Mouse (Mus musculus) cortical plate, adult 2 months (tissue): ENCODE data around the gene Nfic. TPM values are rescaled to one million over a fixed set of nuclear protein-coding genes. Genes with fewer than 3 reads are reported as not detected.
A peak's percentile ranks its signal among the peaks of the same experiment; 100 is the strongest.

Experiments used
- H3K27ac ChIP-seq: fragments of 200-500 bp; 2 replicates; pipeline ENCODE4 v1.5.1; 2012; ENCODE audit warnings: low read length, control low read depth, inconsistent platforms; ENCODE audit not compliant: insufficient read depth
- H3K4me1 ChIP-seq: fragments of 200-500 bp; 2 replicates; pipeline ENCODE4 v1.6.1; 2011; ENCODE audit warnings: low read length; ENCODE audit not compliant: control insufficient read depth, insufficient read depth
- H3K4me3 ChIP-seq: fragments of 200-500 bp; 2 replicates; pipeline ENCODE4 v1.5.1; 2011; ENCODE audit warnings: mild to moderate bottlenecking, low read length, control low read depth; ENCODE audit not compliant: insufficient read depth
- CTCF ChIP-seq: fragments of 200-500 bp; IDR thresholded peaks from 2 replicates; pipeline ENCODE4 v1.5.1; 2011; ENCODE audit warnings: mild to moderate bottlenecking, control low read depth, low read length; ENCODE audit not compliant: insufficient read depth; ENCODE audit errors: extremely low read depth
- POLR2A ChIP-seq: fragments of 200-500 bp; IDR thresholded peaks from 2 replicates; pipeline ENCODE4 v1.6.1; 2011; ENCODE audit warnings: mild to moderate bottlenecking, low read length, control low read depth; ENCODE audit not compliant: insufficient read depth; ENCODE audit errors: extremely low read depth
- polyA plus RNA-seq: library from polyadenylated mRNA; depleted of rRNA; stranded (reverse); fragments of >200 nt; gene quantifications from 2 replicates; pipeline ENCODE4 v1.2.3, GENCODE M21; 2012

The Nfic gene
- polyA plus RNA-seq, 1 experiment: 54.5 TPM

DNA sequence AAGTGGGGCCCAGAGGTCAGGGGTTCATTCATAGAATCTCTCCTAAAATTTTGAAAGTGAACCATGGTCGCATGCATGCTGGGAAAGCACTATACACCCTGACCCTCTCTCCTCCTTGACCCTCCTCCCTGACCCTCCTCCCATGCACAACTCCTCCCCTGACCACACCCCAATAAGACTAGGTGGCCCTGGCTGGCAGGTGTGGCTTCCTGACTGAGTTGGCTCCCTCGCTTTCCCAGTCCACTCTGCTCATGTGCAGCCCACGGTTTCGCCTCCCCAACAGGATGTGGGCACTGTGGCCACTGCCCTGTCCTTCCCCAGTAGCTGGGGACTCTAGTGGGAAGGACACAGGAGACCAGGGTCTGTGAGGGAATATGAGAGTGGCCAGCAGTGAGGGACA lies 45.1 kb downstream of the Nfic start:
- Histone ChIP-seq H3K4me3 (no peak overlapping the region), H3K27ac (peak overlapping the region; percentile 45), H3K4me1 (peaks cover 24% of the 10 kb centered on the region)
- TF ChIP-seq POLR2A (no peak), CTCF (no peak)

DNA sequence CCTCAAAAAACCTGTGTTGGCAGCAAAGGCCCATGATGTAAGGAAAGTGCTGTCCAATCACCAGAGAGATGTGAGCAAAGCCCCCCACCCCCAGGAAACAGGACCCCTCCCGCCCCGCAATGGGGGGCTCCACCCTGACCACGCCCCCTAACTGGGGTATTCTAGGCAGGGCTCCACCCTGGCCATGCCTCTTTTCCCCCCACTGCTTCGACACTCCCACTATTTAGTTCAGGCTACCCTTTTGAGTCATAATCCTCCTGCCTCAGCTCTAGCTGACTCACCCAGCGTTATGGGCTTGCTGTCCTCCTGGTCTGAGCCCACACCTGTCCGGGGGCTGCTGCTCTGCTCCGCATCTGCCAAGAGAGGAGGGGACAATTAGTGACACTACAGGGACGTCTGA lies 46.1 kb downstream of the Nfic start:
- H3K4me3 ChIP-seq: no peak overlapping the region
- TF ChIP-seq POLR2A (no peak), CTCF (no peak)
- H3K27ac ChIP-seq: no peak overlapping the region

DNA sequence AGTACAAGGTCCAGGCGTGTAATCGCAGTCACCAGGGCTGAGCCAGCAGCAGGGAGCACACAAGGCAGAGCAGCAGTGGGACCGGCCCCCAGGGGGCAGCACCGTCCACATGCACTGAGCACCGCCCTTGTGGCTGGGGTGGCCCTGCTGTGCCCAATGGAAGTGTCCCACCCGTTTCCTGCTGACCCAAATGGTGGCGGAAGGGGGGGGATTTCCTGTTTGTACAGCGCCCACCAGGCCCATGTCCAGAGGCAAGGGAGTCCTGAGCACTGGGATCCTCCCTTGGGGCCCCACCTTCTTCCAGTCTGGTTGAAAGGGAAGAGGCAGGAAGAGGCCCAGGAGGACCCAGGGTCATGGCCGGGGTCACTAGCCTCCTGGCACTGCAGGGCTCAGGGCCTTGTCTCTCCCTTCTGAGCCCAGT lies 46.6 kb downstream of the Nfic start:
- 0 out of 2 replicates have a peak overlapping the region, but pooled peaks have one; percentile 34 for H3K27ac ChIP-seq
- H3K4me3 ChIP-seq: no peak overlapping the region
- TF ChIP-seq POLR2A (no peak), CTCF (peak; percentile 65)
- peaks cover 17% of the 10 kb centered on the region for H3K4me1 ChIP-seq

More for the DNA sequence above, 46.1 kb downstream of the Nfic start:
- peaks cover 20% of the 10 kb centered on the region for H3K4me1 ChIP-seq

DNA sequence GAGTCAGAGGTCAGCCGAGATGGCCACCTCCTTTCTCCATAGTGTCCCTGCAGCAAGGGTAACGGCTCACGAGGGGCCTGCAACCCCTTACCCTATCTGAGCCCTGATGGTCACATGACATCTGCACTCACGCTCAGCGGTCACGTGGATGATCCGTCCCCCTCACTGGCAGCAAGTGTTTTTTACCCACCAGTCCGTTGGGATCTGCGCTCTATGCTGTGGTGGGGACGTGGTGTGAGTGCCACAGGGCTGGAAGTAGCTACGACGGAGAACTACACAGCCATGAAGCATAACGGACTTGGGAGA lies 47.1 kb downstream of the Nfic start:
- H3K4me1 ChIP-seq: peaks cover 14% of the 10 kb centered on the region
- no peak overlapping the region for H3K4me3 ChIP-seq
- H3K27ac ChIP-seq: peak overlapping the region; percentile 34; the same call in 1 of the 2 replicates
- TF ChIP-seq POLR2A (no peak), CTCF (no peak)

DNA sequence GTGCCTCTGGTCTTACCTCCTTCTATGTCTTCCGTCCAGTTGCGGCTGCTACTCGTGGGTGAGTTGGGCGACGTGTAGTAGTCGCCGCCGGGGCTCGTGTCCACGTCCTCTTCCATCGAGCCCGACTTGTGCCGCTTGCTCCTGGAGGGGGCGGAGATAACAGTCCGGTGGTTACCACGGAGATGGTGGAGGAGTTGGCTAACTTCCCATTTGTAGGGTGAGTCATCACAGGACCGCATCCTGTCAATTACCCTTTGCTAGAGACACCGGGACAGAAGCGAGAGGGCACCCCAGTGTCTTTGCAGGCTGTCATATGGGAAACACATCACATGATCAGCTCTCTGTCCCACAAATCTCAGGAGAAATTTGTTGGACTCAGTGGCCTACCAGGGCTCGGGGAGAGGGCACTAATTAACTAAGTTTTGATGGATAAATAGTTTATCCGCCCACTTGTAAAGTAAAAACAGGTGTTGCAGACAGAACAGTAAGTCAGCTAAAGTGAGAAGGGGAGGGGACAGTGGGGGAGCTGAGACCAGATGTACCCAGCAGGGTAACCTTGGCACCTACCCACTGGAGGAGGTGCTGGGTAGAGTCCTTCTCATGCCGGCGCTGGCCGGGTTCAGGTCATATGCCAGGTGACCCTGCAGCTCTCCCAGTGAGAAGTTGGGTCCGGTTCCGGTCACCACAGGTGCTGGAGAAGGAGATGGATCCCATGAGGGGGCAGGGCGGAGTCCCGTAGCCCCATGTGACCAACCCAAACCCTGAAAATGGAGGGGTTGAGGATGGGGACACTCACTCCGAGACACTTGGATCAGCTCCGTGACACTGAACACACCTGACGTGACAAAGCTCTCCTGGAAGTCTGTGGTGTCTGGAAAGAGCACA lies 47.7 kb downstream of the Nfic start:
- Histone ChIP-seq H3K4me1 (peaks cover 14% of the 10 kb centered on the region), H3K4me3 (no peak overlapping the region), H3K27ac (peak overlapping the region; percentile 34; the same call in 1 of the 2 replicates)
- TF ChIP-seq POLR2A (no peak), CTCF (no peak)

DNA sequence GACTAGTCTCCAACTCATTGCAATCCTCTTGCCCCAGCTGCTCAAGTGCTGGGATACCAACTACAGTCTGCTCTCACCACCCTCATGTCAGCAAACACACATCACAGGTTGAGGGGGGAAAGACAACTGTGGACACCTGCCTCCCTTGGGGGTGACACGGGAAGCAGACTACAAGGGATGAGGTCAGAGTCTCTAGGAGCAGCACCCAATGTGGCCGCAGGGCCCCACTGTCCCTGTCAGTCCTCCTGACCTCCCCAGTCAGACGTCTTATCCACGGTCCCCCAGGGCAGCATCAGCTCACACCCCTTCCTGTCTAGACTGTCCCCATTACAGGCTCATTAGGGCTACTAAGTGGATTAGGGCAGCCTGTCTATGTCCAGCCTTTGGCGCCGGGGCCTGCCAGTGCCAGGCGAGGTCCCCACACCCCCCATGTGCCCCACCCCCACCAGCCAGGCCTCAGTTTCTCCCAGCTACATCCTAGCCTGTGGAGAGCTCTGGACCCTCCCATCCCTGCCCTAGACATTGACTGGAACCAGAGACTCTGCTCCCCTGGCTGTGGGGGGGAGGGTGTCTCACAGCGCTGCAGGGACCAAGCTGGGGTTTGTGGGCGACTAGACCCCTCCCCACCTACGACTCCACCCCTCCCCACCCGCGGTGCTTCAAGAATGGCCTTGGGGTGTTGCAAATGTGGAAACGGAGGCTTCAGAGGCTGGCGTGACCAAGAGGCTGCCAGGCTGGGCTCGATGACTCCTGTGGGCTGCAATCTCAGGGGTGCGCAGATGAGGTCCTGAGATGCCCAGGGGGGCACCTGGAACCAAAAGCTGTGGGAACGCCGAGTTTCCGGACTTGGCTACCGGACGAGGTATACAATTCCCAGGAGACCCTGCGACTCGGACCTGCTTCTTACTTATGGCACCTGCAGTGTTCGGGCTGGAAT lies 48.7 kb downstream of the Nfic start:
- Histone ChIP-seq H3K4me1 (peaks cover 12% of the 10 kb centered on the region), H3K4me3 (no peak overlapping the region), H3K27ac (no peak overlapping the region)
- no peak for TF ChIP-seq POLR2A
- no peak for TF ChIP-seq CTCF

DNA sequence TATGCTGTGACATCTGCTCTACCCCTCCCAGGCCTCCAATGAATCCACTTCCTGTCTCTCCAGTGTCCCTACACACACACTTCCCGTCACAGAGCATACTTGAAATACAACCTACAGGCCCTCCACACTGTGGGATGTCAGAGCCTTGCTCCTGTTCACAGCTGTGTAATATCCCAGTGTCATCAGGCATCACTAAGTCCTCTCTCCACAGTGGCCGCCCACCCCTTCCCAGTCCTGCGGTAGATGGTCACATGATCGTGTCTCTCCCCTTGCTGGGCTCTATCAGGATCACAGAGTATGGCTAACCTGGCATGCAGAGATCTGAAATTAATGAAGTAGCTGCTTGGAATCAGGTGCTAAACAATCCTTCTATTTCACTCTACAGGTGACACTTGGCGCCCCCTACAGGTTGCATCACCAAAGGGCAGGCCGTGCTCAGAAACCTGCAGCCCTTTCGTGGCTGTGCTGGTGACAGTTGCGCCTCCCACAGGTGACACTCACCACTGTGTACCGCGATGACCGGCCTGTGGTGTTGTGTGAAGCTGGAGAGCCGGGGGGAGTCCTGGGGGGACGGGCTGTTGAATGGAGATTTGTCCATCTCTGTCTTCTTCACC lies 49.7 kb downstream of the Nfic start:
- H3K27ac ChIP-seq: no peak overlapping the region

DNA sequence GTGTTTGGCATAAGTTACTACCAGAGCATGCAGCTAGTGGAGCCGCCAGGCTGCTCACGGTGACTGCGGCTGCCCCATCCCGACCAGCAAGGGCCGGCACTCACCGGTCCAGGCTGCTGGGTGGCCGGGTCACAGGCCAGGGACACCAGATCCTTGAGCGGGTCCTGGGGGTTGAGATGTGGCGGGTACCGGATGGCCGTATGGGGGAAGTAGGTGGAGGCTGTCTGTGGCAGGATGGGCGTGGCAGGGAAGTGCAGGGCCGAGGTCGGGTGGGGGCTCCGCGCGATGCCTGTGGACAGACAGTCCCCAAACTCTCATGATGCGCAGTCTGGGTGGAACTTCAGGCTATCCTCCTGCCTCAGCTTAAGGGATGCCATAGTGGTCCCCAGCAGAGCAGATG lies 50.7 kb downstream of the Nfic start:
- no peak overlapping the region for H3K27ac ChIP-seq
- H3K4me1 ChIP-seq: peaks cover 6% of the 10 kb centered on the region
- TF ChIP-seq CTCF (no peak), POLR2A (no peak)
- H3K4me3 ChIP-seq: no peak overlapping the region

More for the DNA sequence above, 49.7 kb downstream of the Nfic start:
- H3K4me1 ChIP-seq: peaks cover 7% of the 10 kb centered on the region
- no peak overlapping the region for H3K4me3 ChIP-seq
- TF ChIP-seq CTCF (peak; percentile 63), POLR2A (no peak)

DNA sequence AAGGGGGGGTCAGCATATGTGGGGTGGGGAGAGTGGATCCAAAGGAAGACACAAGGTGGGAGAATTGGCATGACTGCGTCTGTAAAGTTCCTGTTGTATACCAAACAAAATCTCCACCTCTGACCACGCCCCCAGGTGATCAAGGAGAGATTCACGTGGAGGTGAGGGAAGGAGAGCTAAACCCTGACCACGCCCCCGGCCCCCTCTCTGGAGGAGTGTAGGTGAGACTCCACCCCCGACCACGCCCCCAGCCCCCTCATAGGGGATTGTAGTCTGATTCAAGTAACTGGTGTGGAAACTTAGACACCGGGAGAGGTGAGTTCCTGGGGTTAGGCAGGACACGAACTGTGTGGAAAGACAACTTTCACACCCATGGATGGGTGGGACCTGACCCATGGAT lies 51.4 kb downstream of the Nfic start:
- Histone ChIP-seq H3K4me1 (peaks cover 6% of the 10 kb centered on the region), H3K4me3 (no peak overlapping the region), H3K27ac (no peak overlapping the region)
- no peak for TF ChIP-seq POLR2A
- no peak for TF ChIP-seq CTCF
